Mouse (Mus musculus) left cerebral cortex, postnatal 36 days (tissue): Measurements from ENCODE around the gene Igfbp7. TPM values are rescaled to one million over a fixed set of nuclear protein-coding genes. Genes with fewer than 3 reads are reported as not detected.

Source experiments
- DNase-seq, 2 experiments: peaks; one replicate each; pipeline ENCODE4 v3.0.0; 2021 to 2022; ENCODE audit warnings: low spot score in 2 of 2, mixed read lengths in 1 of 2
- intact Hi-C: fragments of 180-260 bp; cut with DNase I; formaldehyde crosslinking; loops from one replicate; pipeline ENCODE4 v1.15.1; 2025
- total RNA-seq, 2 experiments: library from RNA; stranded (reverse); gene quantifications; 2 replicates each; pipeline ENCODE4 v1.2.3; 2021

Igfbp7 gene
- total RNA-seq, 2 experiments from 2014 or later, result 45.1 to 48.4 TPM

DNA sequence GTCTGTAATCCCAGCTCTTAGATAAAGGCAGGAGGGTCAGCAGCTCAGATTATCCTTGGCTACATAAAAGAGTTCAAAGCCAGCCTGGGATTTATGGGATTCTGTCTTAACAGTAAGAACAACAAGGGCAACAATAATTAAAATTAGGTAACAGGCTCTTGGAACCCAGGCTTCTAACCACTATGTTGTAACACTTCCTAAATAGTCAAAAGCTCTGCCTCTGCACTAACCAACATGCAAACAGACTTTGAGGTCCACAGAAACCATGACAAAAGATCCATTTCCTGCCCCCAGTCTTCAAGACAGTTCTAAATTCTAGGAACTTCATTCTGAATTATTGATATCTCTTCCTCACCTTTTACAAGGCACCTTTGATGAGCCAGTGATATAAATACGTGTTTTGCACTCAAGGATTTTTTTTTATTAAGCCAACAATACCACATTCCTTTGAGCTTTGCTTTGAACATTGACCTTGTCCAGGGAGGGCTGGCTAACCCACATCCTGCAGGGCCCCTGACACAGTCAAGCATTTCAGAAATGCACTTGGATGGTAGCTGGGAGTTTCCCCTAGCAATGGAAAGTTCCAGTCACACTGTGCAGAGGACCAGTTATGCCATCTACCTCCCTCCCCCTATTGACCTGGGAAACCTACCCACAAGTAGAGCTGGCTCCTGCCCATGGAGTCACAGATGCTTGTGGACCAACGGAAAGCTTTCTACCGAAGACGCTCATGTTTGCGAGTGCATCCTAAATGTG lies 23.9 kb downstream of the Igfbp7 start:
- no peak for DNase-seq
- intact Hi-C loops, result no loop called here

DNA sequence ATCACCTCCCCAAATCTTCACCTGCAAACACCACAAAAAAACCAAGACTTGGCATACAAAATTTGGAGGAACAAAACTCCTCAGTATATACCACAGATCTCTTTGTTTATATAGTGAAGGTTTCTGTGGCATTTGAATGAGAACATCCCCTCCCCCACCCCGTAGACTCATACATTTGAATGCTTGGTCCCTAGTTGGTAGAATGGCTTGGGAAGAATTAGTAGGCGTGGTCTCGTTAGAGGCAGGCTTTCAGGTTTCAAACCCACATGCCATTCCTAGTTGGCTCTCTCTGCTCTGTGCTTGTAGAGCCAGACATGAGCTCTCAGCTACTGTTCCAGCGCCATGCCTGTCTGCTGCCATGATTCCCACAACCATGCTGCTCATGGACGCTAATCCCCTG lies 26.2 kb downstream of the Igfbp7 start:
- DNase-seq, result no peak
- intact Hi-C loops, result no loop called here

- DNase-seq, result no peak
These were observed 26.6 kb downstream of the Igfbp7 start for GRCm38 (mm10) chr5:77381283-77381682.

GRCm38 (mm10) chr5:77380321-77380901 lies 27.4 kb downstream of the Igfbp7 start:
- intact Hi-C loops, result no loop called here
- DNase-seq, result no peak

More at GRCm38 (mm10) chr5:77381283-77381682, 26.6 kb downstream of the Igfbp7 start:
- intact Hi-C loops, result no loop called here

GRCm38 (mm10) chr5:77379434-77380135 lies 28.3 kb downstream of the Igfbp7 start:
- no peak for DNase-seq
- intact Hi-C loops, result no loop called here

DNA sequence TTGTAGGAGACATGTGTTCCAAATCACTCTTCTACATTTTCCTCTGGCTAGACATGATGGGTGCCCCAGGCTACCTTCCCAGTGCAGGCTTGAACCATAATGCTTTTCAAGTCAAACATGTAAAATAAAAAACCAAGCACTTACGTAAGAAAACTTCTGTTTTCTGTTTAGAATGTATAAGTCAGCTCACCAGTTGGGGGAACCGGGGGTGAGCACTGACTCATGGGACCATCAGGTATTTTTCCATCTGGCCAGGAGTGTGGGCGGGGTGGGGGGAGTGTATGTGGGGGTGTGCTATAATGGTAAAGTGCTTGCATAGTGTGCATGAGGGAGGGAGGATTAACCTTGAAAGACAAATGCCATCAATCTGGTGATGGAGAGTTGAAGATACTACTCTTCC lies 29.8 kb downstream of the Igfbp7 start:
- DNase-seq, result no peak
- intact Hi-C loops, result no loop called here

GRCm38 (mm10) chr5:77375546-77375945 lies 32.3 kb downstream of the Igfbp7 start:
- DNase-seq, result no peak

GRCm38 (mm10) chr5:77374945-77375344 lies 32.9 kb downstream of the Igfbp7 start:
- intact Hi-C loops, result no loop called here
- DNase-seq, result no peak

More at GRCm38 (mm10) chr5:77375546-77375945, 32.3 kb downstream of the Igfbp7 start:
- intact Hi-C loops, result no loop called here

DNA sequence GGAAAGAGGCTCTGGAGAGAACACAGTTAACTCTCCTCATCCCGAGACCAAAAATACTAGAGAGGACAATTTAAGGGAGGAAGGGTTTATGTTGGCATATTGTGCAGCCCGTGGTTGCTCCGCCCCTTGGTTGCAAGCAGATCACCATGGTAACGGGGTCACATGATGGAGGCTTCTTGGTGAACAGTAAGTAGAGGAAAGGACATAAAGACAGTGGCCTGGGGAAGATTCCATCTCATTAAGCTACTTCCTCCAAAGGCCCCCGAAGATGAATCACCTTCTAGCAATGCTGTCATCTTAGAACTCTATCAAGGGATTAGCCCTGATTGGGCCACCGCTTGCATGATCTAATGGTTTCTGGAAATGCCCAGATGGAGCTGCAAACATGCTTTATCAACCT lies 35.1 kb downstream of the Igfbp7 start:
- DNase-seq, result no peak
- intact Hi-C loops, result no loop called here

DNA sequence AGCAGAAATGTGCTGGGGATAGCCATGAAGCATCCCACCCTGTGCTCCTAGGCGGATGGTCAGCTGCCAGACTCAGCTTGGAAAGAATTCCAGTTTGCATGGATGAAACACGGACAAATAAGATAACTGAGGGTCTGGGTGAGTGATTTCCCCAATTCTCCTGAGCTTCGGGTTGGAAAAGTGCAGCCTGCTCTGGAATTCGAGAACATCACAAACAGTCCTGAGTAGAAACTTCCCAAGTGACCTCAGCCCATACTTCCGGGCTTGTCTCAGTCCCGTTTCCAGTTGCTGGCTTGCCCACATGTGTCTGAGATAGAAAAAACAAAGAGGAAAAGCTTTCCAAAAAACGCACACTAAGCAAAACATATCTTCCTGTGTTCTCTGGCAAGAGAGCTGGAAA lies 35.6 kb downstream of the Igfbp7 start:
- intact Hi-C loops, result no loop called here
- DNase-seq, result no peak

DNA sequence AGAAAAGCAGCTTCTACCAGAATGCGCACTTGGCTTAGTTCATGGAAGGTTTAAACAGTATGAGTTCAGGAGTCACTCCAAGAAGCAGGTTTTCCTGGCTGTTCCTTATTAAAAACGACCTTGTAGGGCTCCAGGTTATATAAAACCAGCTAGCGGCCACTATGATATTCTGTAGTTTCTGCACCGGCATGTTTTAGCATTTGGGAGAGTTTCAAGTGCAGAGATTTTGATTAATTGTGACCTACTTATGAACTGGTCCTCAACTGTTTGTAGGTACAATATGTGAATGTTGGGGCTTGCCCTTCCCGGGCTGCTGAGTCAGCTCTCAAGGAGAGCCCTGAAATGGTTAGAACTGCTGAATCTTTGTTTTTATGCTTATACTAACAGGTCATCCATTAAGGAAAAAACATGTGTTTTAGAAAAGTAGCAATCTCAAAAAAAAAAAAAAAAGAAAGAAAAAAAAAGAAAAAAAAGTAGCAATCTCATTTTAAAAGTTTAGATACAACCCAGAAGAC lies 37.4 kb downstream of the Igfbp7 start:
- intact Hi-C loops, result no loop called here
- no peak for DNase-seq

DNA sequence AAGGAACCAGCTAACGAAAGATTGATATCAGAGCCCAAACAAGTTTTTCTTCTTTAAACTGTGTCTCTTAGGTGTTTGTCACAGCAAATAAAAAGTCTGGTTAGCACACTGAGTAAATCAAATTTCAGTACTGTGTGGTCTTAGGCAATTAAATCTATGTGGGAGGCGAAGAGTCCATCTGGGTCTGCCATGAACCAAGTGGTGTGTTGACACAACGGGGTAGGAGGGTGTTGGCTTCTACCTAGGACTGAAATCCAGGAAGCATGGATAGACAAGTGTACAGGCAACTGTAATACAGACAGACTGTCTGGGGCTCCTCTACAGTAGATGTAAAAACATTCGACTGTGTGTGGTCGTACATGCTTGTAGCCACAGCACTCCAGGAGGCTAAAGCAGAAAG lies 38.4 kb downstream of the Igfbp7 start:
- no peak for DNase-seq
- intact Hi-C loops, result no loop called here

GRCm38 (mm10) chr5:77368194-77368593 lies 39.6 kb downstream of the Igfbp7 start:
- no peak for DNase-seq
- intact Hi-C loops, result no loop called here

DNA sequence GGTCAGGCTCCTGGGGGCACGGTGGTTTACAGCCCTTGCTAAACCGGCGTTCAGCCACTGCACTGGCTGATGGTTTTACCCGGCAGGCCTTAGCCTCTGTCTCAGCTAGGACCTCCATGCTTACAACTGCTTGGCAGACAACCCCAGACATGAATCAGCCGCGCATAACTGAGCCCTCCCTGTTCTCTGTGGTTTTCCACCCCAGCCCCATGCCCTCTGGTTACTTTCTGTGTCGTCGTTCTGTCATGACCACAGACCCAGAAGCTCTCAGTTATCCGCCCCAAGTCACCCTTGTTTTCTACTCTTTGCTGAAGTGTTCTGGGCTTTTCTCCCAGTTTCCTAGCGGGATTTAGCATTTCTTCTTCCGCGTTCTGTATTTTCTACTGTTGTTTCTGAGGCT lies 40.2 kb downstream of the Igfbp7 start:
- intact Hi-C loops, result no loop called here
- no peak for DNase-seq

GRCm38 (mm10) chr5:77367145-77367544 lies 40.7 kb downstream of the Igfbp7 start:
- no peak for DNase-seq
- intact Hi-C loops, result no loop called here

- intact Hi-C loops, result no loop called here
- no peak for DNase-seq
These were observed 41.5 kb downstream of the Igfbp7 start for GRCm38 (mm10) chr5:77366313-77366712.

DNA sequence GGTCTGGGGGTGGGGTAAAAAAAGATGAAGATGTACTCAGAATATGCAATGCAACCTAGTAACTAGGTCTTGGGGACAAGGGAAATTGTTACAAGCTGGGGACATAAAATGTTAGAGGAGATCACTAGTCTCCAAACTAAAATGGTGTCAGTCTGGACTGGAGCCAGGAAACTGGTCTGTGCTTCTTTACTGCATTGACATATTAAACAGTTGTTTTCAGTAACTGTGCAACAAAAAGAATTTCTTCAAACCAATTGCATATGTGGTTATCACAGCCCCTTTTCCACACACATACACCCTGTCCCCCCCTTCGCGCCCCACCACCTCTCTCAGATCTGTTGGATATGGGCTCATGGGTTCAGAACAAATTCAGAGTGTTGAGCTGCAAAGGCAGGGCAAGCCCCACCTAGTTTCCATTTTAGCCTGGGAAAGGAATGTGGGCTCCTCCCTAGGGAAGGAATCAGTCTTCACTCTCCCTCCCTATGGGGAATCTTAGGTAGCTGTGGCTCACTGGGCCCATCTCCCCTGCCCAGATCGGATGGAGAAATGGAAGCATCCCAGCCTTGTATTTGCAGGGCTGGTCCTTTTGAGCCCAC lies 43.3 kb downstream of the Igfbp7 start:
- intact Hi-C loops, result no loop called here

GRCm38 (mm10) chr5:77363650-77364049 lies 44.2 kb downstream of the Igfbp7 start:
- intact Hi-C loops, result no loop called here
- DNase-seq, result peak; percentile 37 to 52

More for the DNA sequence above, 43.3 kb downstream of the Igfbp7 start:
- DNase-seq, result no peak

- DNase-seq, result no peak
- intact Hi-C loops, result no loop called here
These were observed 45.7 kb downstream of the Igfbp7 start for GRCm38 (mm10) chr5:77362120-77362519.

DNA sequence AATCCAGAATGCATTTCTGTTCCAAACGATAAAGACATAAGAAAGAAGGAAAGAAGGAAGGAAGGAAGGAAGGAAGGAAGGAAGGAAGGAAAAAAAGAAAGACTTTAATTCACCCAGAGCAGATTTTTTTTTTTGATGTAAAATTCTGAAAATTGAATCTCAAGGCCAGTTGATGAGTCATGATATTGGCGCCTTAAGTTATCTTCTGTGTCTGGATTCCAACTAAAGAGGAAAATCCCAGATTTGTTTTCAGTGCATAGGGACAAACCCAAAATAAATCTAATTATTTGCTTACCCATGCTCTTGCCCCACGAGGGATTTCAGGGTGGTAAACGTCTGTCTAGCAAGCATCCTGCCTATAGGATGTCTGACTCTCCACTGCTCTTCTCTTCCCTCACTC lies 46.8 kb downstream of the Igfbp7 start:
- intact Hi-C loops, result no loop called here
- DNase-seq, result no peak
